Mouse (Mus musculus): ENCODE data around the gene Cacna1b.

Gene Cacna1b

DNA sequence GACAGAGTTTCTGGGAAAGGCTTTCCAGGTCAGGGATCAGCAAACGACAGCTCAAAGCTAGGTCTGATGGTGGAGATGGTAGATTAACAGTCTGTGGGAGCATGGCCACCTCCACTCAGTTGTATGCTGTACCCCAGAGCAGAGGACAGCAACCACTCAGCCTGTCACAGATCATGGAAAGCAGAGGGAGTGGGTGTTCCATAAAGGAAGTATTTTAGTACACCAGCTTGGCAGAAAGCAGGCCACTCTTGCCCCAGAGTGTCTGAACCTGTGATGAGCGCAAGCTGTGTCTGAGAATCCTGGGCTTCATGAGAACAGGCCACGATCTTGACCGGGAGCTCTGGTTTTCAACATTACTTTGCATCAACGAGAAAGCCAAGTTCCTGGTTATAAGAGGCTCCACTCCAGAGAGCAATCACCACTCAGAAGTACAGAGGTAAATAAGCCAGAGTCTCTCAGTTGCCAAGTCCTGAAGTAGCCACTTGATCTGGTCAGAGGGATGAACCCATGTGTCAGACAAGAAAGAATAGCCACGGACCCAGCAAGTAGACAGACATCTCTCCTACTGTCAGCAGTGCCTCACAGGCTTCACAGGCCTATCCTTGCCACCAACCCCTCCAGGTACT lies 103.7 kb downstream of the Cacna1b start:
- no peak for DNase-seq (ENCODE audit: low read depth, low spot score)

DNA sequence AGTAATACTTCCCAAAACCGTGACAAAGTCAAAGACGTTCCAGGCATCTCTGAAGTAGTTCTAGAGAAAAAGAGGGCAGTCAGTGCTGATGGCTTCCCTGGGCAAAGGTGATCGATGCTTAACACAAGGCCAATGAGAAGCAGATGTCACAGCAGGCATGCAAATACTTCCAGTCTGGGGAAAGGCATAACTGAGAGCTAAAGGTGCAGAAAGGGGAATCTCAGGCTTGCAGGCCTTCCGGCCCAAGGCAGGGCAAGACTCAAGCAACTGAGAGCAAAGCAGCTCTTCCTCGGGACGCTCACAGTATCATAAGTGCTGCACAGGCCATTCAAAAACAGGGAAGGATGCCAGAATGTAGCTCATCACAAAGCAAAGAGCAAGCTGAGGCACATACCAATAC lies 114.4 kb downstream of the Cacna1b start:
- DNase-seq (ENCODE audit: low read depth, low spot score), result no peak

GRCm38 (mm10) chr2:24646452-24647146 lies 116.4 kb downstream of the Cacna1b start:
- DNase-seq (ENCODE audit: low read depth, low spot score), result no peak

DNA sequence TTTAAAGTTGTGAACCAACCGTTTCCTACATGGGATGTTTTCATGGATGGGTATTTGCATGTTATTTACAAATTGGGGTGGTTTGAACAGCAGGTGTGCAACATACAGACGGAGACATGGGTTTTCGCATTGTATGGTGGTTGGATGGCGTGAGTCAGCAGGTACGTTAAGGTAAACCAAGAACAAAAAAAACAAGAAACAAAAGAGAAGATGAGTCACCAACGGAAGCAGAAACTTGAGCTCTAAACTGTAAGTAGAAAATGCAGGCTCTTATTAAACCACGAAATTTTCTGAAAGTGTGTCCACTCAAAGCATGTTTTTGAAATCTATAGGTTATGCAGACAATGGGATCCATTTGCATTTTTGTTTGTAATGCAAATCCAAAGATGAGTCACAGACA lies 120.1 kb downstream of the Cacna1b start:
- no peak for DNase-seq (ENCODE audit: low read depth, low spot score)

GRCm38 (mm10) chr2:24638102-24638954 lies 124.6 kb downstream of the Cacna1b start:
- DNase-seq (ENCODE audit: low read depth, low spot score), result no peak

GRCm38 (mm10) chr2:24633645-24634044 lies 129.3 kb downstream of the Cacna1b start:
- DNase-seq (ENCODE audit: low read depth, low spot score), result no peak

- no peak for DNase-seq (ENCODE audit: low read depth, low spot score)
Observed at GRCm38 (mm10) chr2:24617141-24617540, 145.8 kb downstream of the Cacna1b start.

- no peak for DNase-seq (ENCODE audit: low read depth, low spot score)
Observed at GRCm38 (mm10) chr2:24609789-24610188, 153.2 kb downstream of the Cacna1b start.

DNA sequence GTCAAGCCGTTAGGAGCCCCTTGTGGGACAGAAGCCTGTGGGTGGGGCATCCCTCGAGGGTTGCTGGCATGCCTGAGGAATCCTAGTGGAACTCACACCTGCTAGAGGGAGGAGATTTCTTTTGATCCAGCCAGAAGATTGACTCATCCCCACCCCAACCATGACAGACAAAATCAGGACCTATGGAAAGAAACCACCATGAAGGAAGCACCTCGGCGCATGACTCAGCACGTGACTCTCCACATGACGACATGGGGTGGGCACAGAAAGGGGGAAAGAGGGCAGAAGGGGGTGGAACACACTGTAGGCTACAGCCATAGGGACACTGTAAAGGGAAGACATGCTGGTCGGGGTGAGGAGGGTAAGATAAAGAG lies 154.2 kb downstream of the Cacna1b start:
- no peak for DNase-seq (ENCODE audit: low read depth, low spot score)

DNA sequence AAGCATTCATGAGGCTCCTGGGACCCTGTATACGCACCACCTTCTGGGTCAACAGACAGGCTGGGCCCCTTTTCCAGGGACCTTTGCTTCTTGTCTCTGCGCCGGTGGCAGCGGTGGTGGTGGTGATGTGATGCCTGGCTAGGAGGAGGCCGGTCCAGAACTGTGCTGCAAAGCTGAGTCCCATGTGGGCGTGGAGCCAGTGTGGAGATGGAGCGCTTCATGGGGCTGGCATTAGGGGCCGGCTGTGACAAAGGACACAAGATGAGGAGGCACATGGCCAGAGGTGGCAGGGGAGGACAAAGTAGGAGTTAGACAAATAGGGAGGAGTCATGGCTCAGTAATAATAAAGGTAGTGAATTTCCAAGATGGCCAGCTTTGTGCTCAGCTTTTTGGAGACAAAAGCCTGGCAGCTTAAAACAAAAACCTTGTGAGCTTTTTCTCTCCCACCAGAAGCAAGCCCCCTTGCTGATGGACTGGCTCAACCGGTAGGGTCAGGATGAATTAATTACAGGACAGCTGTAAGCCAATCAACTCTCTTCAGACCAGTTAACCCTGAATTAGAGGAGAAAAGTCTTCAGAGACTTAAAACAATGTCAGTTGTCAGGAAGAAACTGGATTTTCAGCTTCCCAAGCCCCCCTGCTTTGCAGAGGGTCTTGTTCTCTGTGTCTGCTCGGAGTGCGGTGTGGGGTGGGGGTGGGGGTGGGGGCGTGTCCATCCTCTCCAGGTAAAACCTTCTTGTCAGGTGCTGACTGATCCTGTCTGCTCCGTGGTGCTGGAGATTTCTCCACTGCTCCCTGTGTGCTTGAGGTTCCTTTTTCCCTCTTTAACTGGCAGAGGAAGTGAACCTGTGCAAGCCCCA lies 154.8 kb downstream of the Cacna1b start:
- DNase-seq (ENCODE audit: low read depth, low spot score), result peak; percentile 33

- DNase-seq (ENCODE audit: low read depth, low spot score), result no peak
Observed at GRCm38 (mm10) chr2:24606531-24606930, 156.4 kb downstream of the Cacna1b start.

DNA sequence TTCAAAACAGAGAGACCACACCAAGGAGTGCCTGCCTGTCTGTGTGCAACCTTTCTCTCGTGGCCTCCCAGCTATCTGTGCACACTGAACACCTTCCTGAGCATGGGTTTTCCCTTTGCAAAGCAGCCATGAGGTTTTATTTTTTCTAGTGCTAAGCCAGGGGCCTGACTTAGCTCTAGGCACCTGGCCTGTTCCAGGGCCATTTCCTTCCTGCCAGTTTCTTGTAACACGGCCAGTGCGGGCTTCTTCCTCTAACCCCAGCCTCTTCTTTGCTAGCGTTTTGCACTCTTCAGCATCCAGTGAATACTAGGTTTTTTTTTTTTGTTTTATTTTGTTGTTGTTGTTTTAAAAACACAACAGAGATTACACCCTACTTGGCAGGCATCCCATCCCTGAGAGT lies 157.9 kb downstream of the Cacna1b start:
- no peak for DNase-seq (ENCODE audit: low read depth, low spot score)

GRCm38 (mm10) chr2:24589426-24589825 lies 173.5 kb downstream of the Cacna1b start:
- DNase-seq (ENCODE audit: low read depth, low spot score), result no peak

DNA sequence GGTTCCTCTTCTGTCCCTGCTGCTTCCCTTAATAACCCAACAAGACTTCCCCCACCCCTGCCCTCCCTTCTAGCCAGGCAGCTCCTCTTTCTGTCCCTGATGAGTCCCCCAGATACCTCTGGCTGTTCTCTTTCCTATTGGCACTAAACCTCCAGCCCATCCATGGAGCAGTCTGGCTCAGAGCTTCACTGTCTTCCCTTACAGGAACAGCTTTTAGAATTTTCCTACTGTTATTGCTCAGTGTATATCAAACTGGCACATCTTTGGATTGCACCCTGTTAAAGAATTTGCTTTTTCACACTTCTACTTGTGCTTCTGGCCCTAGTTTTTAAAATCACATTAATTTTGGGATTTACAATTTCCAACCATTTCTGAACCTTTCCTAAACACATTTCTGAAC lies 175.0 kb downstream of the Cacna1b start:
- no peak for DNase-seq (ENCODE audit: low read depth, low spot score)

- peak; percentile 35 for DNase-seq (ENCODE audit: low read depth, low spot score)
Observed at GRCm38 (mm10) chr2:24574616-24575015, 188.3 kb downstream of the Cacna1b start.

DNA sequence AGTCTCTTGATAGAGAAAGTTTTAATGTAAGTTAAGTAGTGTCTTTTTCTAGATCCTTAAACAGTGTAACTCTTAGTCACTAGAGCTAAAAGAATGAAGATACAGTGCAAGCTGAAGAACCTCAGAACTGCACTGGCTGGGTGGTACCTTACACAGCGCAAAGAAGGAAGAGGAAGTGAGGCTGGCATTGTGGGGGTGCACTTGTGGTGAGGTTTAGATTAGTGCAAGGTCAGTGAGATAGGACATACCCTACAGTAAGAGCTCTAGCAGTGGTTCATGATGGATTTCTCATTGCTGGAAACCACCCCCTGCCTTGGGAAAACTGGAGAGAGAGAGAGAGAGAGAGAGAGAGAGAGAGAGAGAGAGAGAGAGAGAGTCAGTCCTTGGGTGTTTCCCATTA lies 192.0 kb downstream of the Cacna1b start:
- DNase-seq (ENCODE audit: low read depth, low spot score), result no peak

- peak; percentile 50 for DNase-seq (ENCODE audit: low read depth, low spot score)
Observed at GRCm38 (mm10) chr2:24568555-24568954, 194.4 kb downstream of the Cacna1b start.

DNA sequence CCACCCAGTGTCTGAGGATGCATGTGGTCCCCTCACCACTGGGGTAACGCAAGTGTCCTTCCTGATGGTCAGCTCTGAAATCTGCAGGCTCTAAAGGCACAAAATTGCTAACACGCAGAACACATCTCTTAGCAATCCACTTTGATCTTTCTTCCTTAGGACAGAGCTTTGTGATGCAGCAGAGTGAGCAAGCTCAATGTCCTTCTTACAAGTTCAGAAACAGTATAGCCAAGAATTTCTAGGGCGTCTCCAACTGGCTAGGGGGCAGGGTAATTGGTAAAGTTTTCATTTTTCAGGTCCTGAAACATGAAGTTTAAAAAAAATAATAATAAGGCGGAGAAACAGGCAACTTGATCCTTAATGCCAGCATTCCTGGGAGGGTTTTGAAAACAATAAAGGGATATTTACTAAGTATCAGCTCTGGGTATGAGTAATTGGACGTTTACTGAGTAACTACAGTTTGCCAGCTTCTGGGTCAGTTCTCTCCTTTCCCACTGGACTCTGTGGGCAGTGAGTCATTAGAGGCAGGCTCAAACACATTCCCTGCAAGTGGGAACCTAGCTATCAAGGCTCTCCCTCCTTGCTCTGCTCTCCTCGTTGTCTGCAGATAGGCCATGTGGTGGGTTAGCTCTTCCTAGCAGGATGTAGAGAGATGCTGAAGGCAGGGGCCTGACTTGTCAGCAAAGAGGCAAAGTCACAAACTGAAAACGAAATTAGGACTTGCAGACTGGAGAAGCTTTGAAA lies 200.2 kb downstream of the Cacna1b start:
- DNase-seq (ENCODE audit: low read depth, low spot score), result no peak

GRCm38 (mm10) chr2:24561946-24562345 lies 201.0 kb downstream of the Cacna1b start:
- no peak for DNase-seq (ENCODE audit: low read depth, low spot score)

DNA sequence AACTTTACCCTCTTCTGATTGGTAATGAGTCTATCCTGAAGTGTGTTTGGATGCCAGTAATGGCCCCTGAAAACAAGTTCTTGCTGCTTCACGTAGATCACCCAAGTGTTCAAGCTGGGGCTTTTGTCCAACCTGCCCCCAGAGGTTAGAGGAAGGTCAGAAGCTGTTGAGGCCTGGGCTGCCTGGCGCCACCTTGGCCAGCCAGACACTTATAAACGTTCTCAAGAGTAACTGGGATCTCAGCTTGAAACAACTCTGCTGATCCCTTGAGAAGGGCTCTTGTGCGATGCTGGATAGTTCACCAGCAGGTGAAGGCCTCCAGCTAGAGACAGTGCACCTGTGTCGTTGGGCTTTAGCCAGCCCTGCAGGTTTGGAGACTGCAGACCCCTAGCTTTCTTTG lies 202.8 kb downstream of the Cacna1b start:
- no peak for DNase-seq (ENCODE audit: low read depth, low spot score)

DNA sequence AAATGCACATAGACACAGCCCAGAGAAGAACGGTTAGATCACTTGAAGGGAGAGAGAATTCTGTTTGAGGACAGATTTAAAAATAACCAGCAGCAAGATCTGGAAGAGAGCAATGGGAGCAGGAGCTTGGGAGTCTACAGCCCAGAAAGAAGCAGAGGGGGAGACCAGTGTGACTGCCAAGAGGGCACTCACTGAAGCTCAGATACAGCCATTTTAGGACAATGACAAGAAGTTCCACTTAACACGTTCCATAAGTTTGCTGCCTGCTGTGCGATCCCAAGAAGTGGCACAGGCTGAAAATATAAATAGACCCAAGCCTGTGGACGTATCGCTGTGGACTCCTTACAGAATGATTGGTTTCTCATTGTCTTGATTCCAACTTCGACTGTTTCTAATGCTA lies 206.6 kb downstream of the Cacna1b start:
- DNase-seq (ENCODE audit: low read depth, low spot score), result no peak

All from forelimb bud, embryonic 11.5 days (tissue).